Mouse (Mus musculus) myocyte (in vitro differentiated cells): ENCODE results near the gene Sema6d. TPM values are rescaled to one million over a fixed set of nuclear protein-coding genes. Genes with fewer than 3 reads are reported as not detected.

ENCODE experiments used
- H3K27me3 ChIP-seq: one replicate; pipeline ENCODE4 v1.6.1; 2011; ENCODE audit not compliant: control insufficient read depth, insufficient read depth, insufficient read length
- H3K36me3 ChIP-seq: one replicate; pipeline ENCODE4 v1.6.1; 2011; ENCODE audit not compliant: control insufficient read depth, insufficient read depth
- H3K4me2 ChIP-seq: one replicate; pipeline ENCODE4 v1.6.1; 2011; ENCODE audit warnings: low read depth, control low read depth
- H3K4me3 ChIP-seq: one replicate; pipeline ENCODE4 v1.5.1; 2011; ENCODE audit warnings: mild to moderate bottlenecking, control low read depth, moderate library complexity
- H3K79me2 ChIP-seq: one replicate; pipeline ENCODE4 v1.6.1; 2011; ENCODE audit not compliant: control insufficient read depth, insufficient read depth
- H3ac ChIP-seq: one replicate; pipeline ENCODE4 v1.6.1; 2011; ENCODE audit not compliant: control insufficient read depth, insufficient read length
- CEBPB ChIP-seq: IDR thresholded peaks from 2 replicates; pipeline ENCODE4 v1.6.1; 2011; ENCODE audit warnings: mild to moderate bottlenecking, moderate library complexity; ENCODE audit not compliant: poor library complexity, insufficient read depth, severe bottlenecking
- E2F4 ChIP-seq: IDR thresholded peaks from one replicate; pipeline ENCODE4 v1.6.1; 2011; ENCODE audit warnings: mild to moderate bottlenecking, control low read depth, moderate library complexity; ENCODE audit not compliant: insufficient read depth
- MAX ChIP-seq: IDR thresholded peaks from one replicate; pipeline ENCODE4 v1.6.1; 2011; ENCODE audit warnings: low read depth, mild to moderate bottlenecking, control low read depth
- MYOD1 ChIP-seq, 3 experiments: IDR thresholded peaks; one replicate each; pipeline ENCODE4 v1.6.1; 2011; ENCODE audit warnings: control low read depth in 2 of 3, low read depth in 2 of 3, mild to moderate bottlenecking in 2 of 3, moderate library complexity in 1 of 3; ENCODE audit not compliant: insufficient read length in 2 of 3, control insufficient read depth in 1 of 3
- MYOG ChIP-seq, 3 experiments: IDR thresholded peaks; one replicate each; pipeline ENCODE4 v1.6.1; 2011; ENCODE audit warnings: control low read depth in 2 of 3, low read depth in 2 of 3, mild to moderate bottlenecking in 2 of 3; ENCODE audit not compliant: insufficient read length in 2 of 3, control insufficient read depth in 1 of 3, insufficient read depth in 1 of 3
- POLR2A ChIP-seq: IDR thresholded peaks from one replicate; pipeline ENCODE4 v1.6.1; 2011; ENCODE audit warnings: low read depth, mild to moderate bottlenecking, control low read depth, moderate library complexity; ENCODE audit not compliant: insufficient read length
- POLR2AphosphoS2 ChIP-seq: IDR thresholded peaks from one replicate; pipeline ENCODE4 v1.6.1; 2011; ENCODE audit warnings: low read depth, control low read depth; ENCODE audit not compliant: insufficient read length
- REST ChIP-seq: IDR thresholded peaks from one replicate; pipeline ENCODE4 v1.6.1; 2011; ENCODE audit warnings: mild to moderate bottlenecking, control low read depth, moderate library complexity; ENCODE audit not compliant: insufficient read depth, insufficient read length
- SRF ChIP-seq: IDR thresholded peaks from one replicate; pipeline ENCODE4 v1.6.1; 2011; ENCODE audit warnings: low read depth; ENCODE audit not compliant: control insufficient read depth, insufficient read length
- TCF12 ChIP-seq: IDR thresholded peaks from one replicate; pipeline ENCODE4 v1.6.1; 2011; ENCODE audit warnings: mild to moderate bottlenecking, control low read depth; ENCODE audit not compliant: poor library complexity, insufficient read depth, severe bottlenecking
- TCF3 ChIP-seq: IDR thresholded peaks from one replicate; pipeline ENCODE4 v1.6.1; 2011; ENCODE audit warnings: low read depth, control low read depth; ENCODE audit not compliant: insufficient read length
- USF1 ChIP-seq: IDR thresholded peaks from one replicate; pipeline ENCODE4 v1.6.1; 2011; ENCODE audit warnings: low read depth, mild to moderate bottlenecking, control low read depth, moderate library complexity
- polyA plus RNA-seq: library from polyadenylated mRNA; unstranded; fragments of >200 nt; fragmentation: generic; extraction: Trizol; gene quantifications from one replicate; pipeline ENCODE4 v1.2.1, GENCODE M21; 2012; ENCODE audit warnings: missing spikeins

The Sema6d gene
- polyA plus RNA-seq, 1 experiment, result 0.97 TPM

GRCm38 (mm10) chr2:124485761-124486160 is 396.0 kb downstream of the Sema6d start:
- Histone ChIP-seq H3K79me2 (no peaks in the 10 kb centered on the region), H3ac (no peak overlapping the region), H3K4me2 (no peak overlapping the region), H3K27me3 (no peaks in the 10 kb centered on the region), H3K36me3 (no peaks in the 10 kb centered on the region), H3K4me3 (no peak overlapping the region)
- TF ChIP-seq E2F4 (no peak), TCF3 (no peak), MYOD1 (IDR thresholded peaks at IDR 0.05; ENCODE audit: control insufficient read depth in 1 of 3, insufficient read length in 2 of 3, low read depth in 2 of 3) (no peak), SRF (no peak), CEBPB (no peak), POLR2AphosphoS2 (no peak), USF1 (no peak), POLR2A (no peak), TCF12 (no peak), MYOG (IDR thresholded peaks at IDR 0.05; ENCODE audit: control insufficient read depth in 1 of 3, insufficient read depth in 1 of 3, insufficient read length in 2 of 3, low read depth in 2 of 3) (no peak), MAX (no peak), REST (no peak)

- H3ac ChIP-seq, result no peak overlapping the region
- no peaks in the 10 kb centered on the region for H3K79me2 ChIP-seq
- H3K36me3 ChIP-seq, result no peaks in the 10 kb centered on the region
- no peak for TF ChIP-seq TCF3
- H3K4me2 ChIP-seq, result no peak overlapping the region
- no peaks in the 10 kb centered on the region for H3K27me3 ChIP-seq
- no peak overlapping the region for H3K4me3 ChIP-seq
Observed at GRCm38 (mm10) chr2:124490010-124490801, 400.4 kb downstream of the Sema6d start.

DNA sequence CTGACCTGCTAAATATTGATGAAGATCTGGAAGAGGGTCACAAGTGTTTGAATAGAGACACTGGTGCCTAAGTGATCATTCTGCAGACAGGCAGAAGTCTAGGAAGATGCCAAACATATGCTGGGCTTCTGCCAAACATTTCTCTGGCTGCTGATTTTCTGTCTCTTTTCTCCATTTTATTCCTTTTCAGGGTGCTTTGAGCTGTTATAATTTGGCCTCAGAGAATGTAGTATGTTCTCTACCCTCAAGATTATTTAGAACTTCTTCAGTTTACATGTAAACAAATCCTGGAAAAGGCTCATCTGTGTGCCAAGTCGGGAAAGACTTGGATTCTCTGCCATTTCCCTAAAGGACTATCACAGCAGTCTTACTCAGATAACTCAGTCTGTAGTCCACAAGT is 406.0 kb downstream of the Sema6d start:
- TF ChIP-seq TCF3 (no peak), POLR2AphosphoS2 (no peak), TCF12 (no peak)
- Histone ChIP-seq H3K4me3 (no peak overlapping the region), H3K79me2 (no peaks in the 10 kb centered on the region), H3ac (no peak overlapping the region), H3K36me3 (no peaks in the 10 kb centered on the region), H3K27me3 (no peaks in the 10 kb centered on the region), H3K4me2 (no peak overlapping the region)

GRCm38 (mm10) chr2:124499670-124500069 is 409.9 kb downstream of the Sema6d start:
- Histone ChIP-seq H3K36me3 (no peaks in the 10 kb centered on the region), H3K4me2 (no peak overlapping the region), H3ac (no peak overlapping the region), H3K27me3 (no peaks in the 10 kb centered on the region), H3K4me3 (no peak overlapping the region), H3K79me2 (no peaks in the 10 kb centered on the region)
- TF ChIP-seq REST (no peak), MAX (no peak), MYOG (IDR thresholded peaks at IDR 0.05; ENCODE audit: control insufficient read depth in 1 of 3, insufficient read depth in 1 of 3, insufficient read length in 2 of 3, low read depth in 2 of 3) (no peak), E2F4 (no peak), SRF (no peak), CEBPB (no peak), MYOD1 (IDR thresholded peaks at IDR 0.05; ENCODE audit: control insufficient read depth in 1 of 3, insufficient read length in 2 of 3, low read depth in 2 of 3) (no peak), TCF3 (no peak), TCF12 (no peak), POLR2A (no peak), USF1 (no peak), POLR2AphosphoS2 (no peak)

- H3K79me2 ChIP-seq, result no peaks in the 10 kb centered on the region
- no peak overlapping the region for H3K4me3 ChIP-seq
- H3K36me3 ChIP-seq, result no peaks in the 10 kb centered on the region
- H3ac ChIP-seq, result no peak overlapping the region
- no peak for TF ChIP-seq TCF3
- no peak for TF ChIP-seq MAX
- TF ChIP-seq E2F4, result no peak
- no peak for TF ChIP-seq POLR2A
- no peak for TF ChIP-seq POLR2AphosphoS2
- no peak for TF ChIP-seq REST
- no peak for TF ChIP-seq CEBPB
- TF ChIP-seq MYOD1 (IDR thresholded peaks at IDR 0.05; ENCODE audit: control insufficient read depth in 1 of 3, insufficient read length in 2 of 3, low read depth in 2 of 3), result no peak
- no peak for TF ChIP-seq MYOG (IDR thresholded peaks at IDR 0.05; ENCODE audit: control insufficient read depth in 1 of 3, insufficient read depth in 1 of 3, insufficient read length in 2 of 3, low read depth in 2 of 3)
- no peak for TF ChIP-seq SRF
- TF ChIP-seq TCF12, result no peak
- no peak for TF ChIP-seq USF1
- no peaks in the 10 kb centered on the region for H3K27me3 ChIP-seq
- H3K4me2 ChIP-seq, result no peak overlapping the region
Observed at GRCm38 (mm10) chr2:124505784-124506489, 416.2 kb downstream of the Sema6d start.
